Mouse (Mus musculus) myocyte (in vitro differentiated cells): ENCODE data around the gene Med29. TPM values are rescaled to one million over a fixed set of nuclear protein-coding genes. Genes with fewer than 3 reads are reported as not detected.

ENCODE experiments used
- H3K27me3 ChIP-seq: one replicate; pipeline ENCODE4 v1.6.1; 2011; ENCODE audit not compliant: control insufficient read depth, insufficient read depth, insufficient read length
- H3K36me3 ChIP-seq: one replicate; pipeline ENCODE4 v1.6.1; 2011; ENCODE audit not compliant: control insufficient read depth, insufficient read depth
- H3K4me2 ChIP-seq: one replicate; pipeline ENCODE4 v1.6.1; 2011; ENCODE audit warnings: low read depth, control low read depth
- H3K4me3 ChIP-seq: one replicate; pipeline ENCODE4 v1.5.1; 2011; ENCODE audit warnings: mild to moderate bottlenecking, control low read depth, moderate library complexity
- H3K79me2 ChIP-seq: one replicate; pipeline ENCODE4 v1.6.1; 2011; ENCODE audit not compliant: control insufficient read depth, insufficient read depth
- H3ac ChIP-seq: one replicate; pipeline ENCODE4 v1.6.1; 2011; ENCODE audit not compliant: control insufficient read depth, insufficient read length
- CEBPB ChIP-seq: IDR thresholded peaks from 2 replicates; pipeline ENCODE4 v1.6.1; 2011; ENCODE audit warnings: mild to moderate bottlenecking, moderate library complexity; ENCODE audit not compliant: poor library complexity, insufficient read depth, severe bottlenecking
- E2F4 ChIP-seq: IDR thresholded peaks from one replicate; pipeline ENCODE4 v1.6.1; 2011; ENCODE audit warnings: mild to moderate bottlenecking, control low read depth, moderate library complexity; ENCODE audit not compliant: insufficient read depth
- MAX ChIP-seq: IDR thresholded peaks from one replicate; pipeline ENCODE4 v1.6.1; 2011; ENCODE audit warnings: low read depth, mild to moderate bottlenecking, control low read depth
- MYOD1 ChIP-seq, 3 experiments: IDR thresholded peaks; one replicate each; pipeline ENCODE4 v1.6.1; 2011; ENCODE audit warnings: control low read depth in 2 of 3, low read depth in 2 of 3, mild to moderate bottlenecking in 2 of 3, moderate library complexity in 1 of 3; ENCODE audit not compliant: insufficient read length in 2 of 3, control insufficient read depth in 1 of 3
- MYOG ChIP-seq, 3 experiments: IDR thresholded peaks; one replicate each; pipeline ENCODE4 v1.6.1; 2011; ENCODE audit warnings: control low read depth in 2 of 3, low read depth in 2 of 3, mild to moderate bottlenecking in 2 of 3; ENCODE audit not compliant: insufficient read length in 2 of 3, control insufficient read depth in 1 of 3, insufficient read depth in 1 of 3
- POLR2A ChIP-seq: IDR thresholded peaks from one replicate; pipeline ENCODE4 v1.6.1; 2011; ENCODE audit warnings: low read depth, mild to moderate bottlenecking, control low read depth, moderate library complexity; ENCODE audit not compliant: insufficient read length
- POLR2AphosphoS2 ChIP-seq: IDR thresholded peaks from one replicate; pipeline ENCODE4 v1.6.1; 2011; ENCODE audit warnings: low read depth, control low read depth; ENCODE audit not compliant: insufficient read length
- REST ChIP-seq: IDR thresholded peaks from one replicate; pipeline ENCODE4 v1.6.1; 2011; ENCODE audit warnings: mild to moderate bottlenecking, control low read depth, moderate library complexity; ENCODE audit not compliant: insufficient read depth, insufficient read length
- SRF ChIP-seq: IDR thresholded peaks from one replicate; pipeline ENCODE4 v1.6.1; 2011; ENCODE audit warnings: low read depth; ENCODE audit not compliant: control insufficient read depth, insufficient read length
- TCF12 ChIP-seq: IDR thresholded peaks from one replicate; pipeline ENCODE4 v1.6.1; 2011; ENCODE audit warnings: mild to moderate bottlenecking, control low read depth; ENCODE audit not compliant: poor library complexity, insufficient read depth, severe bottlenecking
- TCF3 ChIP-seq: IDR thresholded peaks from one replicate; pipeline ENCODE4 v1.6.1; 2011; ENCODE audit warnings: low read depth, control low read depth; ENCODE audit not compliant: insufficient read length
- USF1 ChIP-seq: IDR thresholded peaks from one replicate; pipeline ENCODE4 v1.6.1; 2011; ENCODE audit warnings: low read depth, mild to moderate bottlenecking, control low read depth, moderate library complexity
- polyA plus RNA-seq: library from polyadenylated mRNA; unstranded; fragments of >200 nt; fragmentation: generic; extraction: Trizol; gene quantifications from one replicate; pipeline ENCODE4 v1.2.1, GENCODE M21; 2012; ENCODE audit warnings: missing spikeins

Med29 gene
- polyA plus RNA-seq, 1 experiment, result 34.2 TPM

DNA sequence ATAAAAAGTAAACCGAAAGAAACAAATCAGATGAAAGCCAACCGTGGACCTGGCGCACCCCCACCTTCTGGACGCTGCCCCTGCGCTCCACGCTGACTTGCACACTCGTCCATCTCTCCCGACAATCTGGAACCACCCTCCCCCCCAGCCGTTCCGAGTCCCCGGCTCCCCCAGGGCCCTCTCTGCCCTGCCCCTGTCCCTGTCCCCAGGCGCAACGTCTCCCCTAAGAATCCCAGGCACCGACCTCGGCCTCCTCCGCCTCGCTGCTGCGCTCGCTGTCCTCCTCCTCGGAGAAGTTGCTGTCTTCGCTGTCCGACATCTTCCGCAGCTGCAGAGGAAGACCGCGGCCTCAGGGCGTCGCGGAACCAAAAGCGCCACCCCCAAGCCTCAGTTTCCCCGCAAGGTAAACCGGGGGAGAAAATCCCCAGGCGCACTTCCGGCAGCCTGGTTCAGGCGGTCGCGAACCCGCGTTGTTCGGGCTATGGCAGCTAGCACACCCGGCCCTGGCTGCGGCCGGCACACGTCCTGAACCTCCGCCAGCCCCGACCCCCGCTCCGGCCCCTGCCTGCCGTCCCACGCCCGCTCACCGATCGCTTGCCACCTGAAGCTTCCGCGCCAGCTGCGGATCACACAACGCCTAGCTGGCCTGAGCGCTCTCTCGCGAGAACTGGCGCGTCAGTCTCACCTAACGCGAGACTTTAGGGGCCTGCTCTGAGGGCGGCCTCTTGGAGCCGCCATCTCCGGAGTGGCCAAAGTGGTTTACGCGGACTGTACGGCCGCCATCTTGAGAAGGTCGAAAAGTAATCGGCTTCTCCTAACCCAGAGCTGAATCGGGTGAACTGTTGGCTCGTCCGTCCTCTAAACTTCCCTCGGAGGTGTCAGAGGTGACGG, 54.2 kb downstream of the Med29 start, which contains the start of gene Supt5:
Gene Supt5, minus strand, starts transcription at position 639 of the 891 bp plus-strand sequence.
- peak within 1 kb of the TSS; percentile 83 for H3K4me3 ChIP-seq
- H3K4me2 ChIP-seq, result peak within 1 kb of the TSS; percentile 96
- H3K79me2 ChIP-seq, result peaks cover 51% of the 10 kb centered on the region
- TF ChIP-seq TCF3, result no peak
- TF ChIP-seq SRF, result no peak
- no peak for TF ChIP-seq REST
- no peak for TF ChIP-seq USF1
- peak in 2 of 3 experiments; percentile 77 to 79 for TF ChIP-seq MYOG (IDR thresholded peaks at IDR 0.05; ENCODE audit: control insufficient read depth in 1 of 3, insufficient read depth in 1 of 3, insufficient read length in 2 of 3, low read depth in 2 of 3)
- TF ChIP-seq E2F4, result no peak
- TF ChIP-seq MYOD1 (IDR thresholded peaks at IDR 0.05; ENCODE audit: control insufficient read depth in 1 of 3, insufficient read length in 2 of 3, low read depth in 2 of 3), result peak in 2 of 3 experiments; percentile 70 to 83
- TF ChIP-seq POLR2A, result peak; percentile 95
- peak; percentile 92 for TF ChIP-seq POLR2AphosphoS2
- no peak for TF ChIP-seq TCF12
- no peak for TF ChIP-seq MAX
- TF ChIP-seq CEBPB, result no peak
- peak within 1 kb of the TSS; percentile 96 for H3ac ChIP-seq
- H3K36me3 ChIP-seq, result no peaks in the 10 kb centered on the region
- H3K27me3 ChIP-seq, result no peaks in the 10 kb centered on the region

Other genes with a start within 250 kb of the Med29 start
- gene Fbl, start 223.0 kb downstream of the Med29 start, polyA plus RNA-seq, result 155 TPM
- 25.1 TPM for gene Dyrk1b, start 213.2 kb downstream of the Med29 start, polyA plus RNA-seq
- 6.5 TPM for gene Eid2, start 124.8 kb downstream of the Med29 start, polyA plus RNA-seq
- gene Eid2b, start 115.0 kb downstream of the Med29 start, polyA plus RNA-seq, result 6.1 TPM
- not detected for gene Selenov, start 101.5 kb downstream of the Med29 start, polyA plus RNA-seq
- gene Dll3, start 90.5 kb downstream of the Med29 start, polyA plus RNA-seq, result 0.02 TPM
- 83.6 TPM for gene Timm50, start 80.6 kb downstream of the Med29 start, polyA plus RNA-seq
- 84.2 TPM for gene Supt5, start 54.0 kb downstream of the Med29 start, polyA plus RNA-seq
- 4,542 TPM for gene Rps16, start 42.1 kb downstream of the Med29 start, polyA plus RNA-seq
- 15.8 TPM for gene Plekhg2, start 20.1 kb downstream of the Med29 start, polyA plus RNA-seq
- gene Zfp36, start 12.5 kb downstream of the Med29 start, polyA plus RNA-seq, result 7.5 TPM
- 34.3 TPM for gene Paf1, start 243 bp upstream of the Med29 start, polyA plus RNA-seq
- gene Gmfg, start 44.7 kb upstream of the Med29 start, polyA plus RNA-seq, result not detected
- gene Lrfn1, start 59.3 kb upstream of the Med29 start, polyA plus RNA-seq, result not detected
- not detected for gene Ifnl2, start 117.7 kb upstream of the Med29 start, polyA plus RNA-seq
- gene Ifnl3, start 130.1 kb upstream of the Med29 start, polyA plus RNA-seq, result not detected
- gene Sycn, start 148.2 kb upstream of the Med29 start, polyA plus RNA-seq, result not detected
- 0.07 TPM for gene Nccrp1, start 154.5 kb upstream of the Med29 start, polyA plus RNA-seq
- 29.4 TPM for gene Samd4b, start 205.4 kb upstream of the Med29 start, polyA plus RNA-seq
- 27.5 TPM for gene Pak4, start 205.5 kb upstream of the Med29 start, polyA plus RNA-seq
- not detected for gene Acp7, start 238.6 kb upstream of the Med29 start, polyA plus RNA-seq